Mouse (Mus musculus): ENCODE results near the gene Abcg5. TPM values are rescaled to one million over a fixed set of nuclear protein-coding genes. Genes with fewer than 3 reads are reported as not detected.

The Abcg5 gene
- polyA plus RNA-seq, 1 experiment: not detected

DNA sequence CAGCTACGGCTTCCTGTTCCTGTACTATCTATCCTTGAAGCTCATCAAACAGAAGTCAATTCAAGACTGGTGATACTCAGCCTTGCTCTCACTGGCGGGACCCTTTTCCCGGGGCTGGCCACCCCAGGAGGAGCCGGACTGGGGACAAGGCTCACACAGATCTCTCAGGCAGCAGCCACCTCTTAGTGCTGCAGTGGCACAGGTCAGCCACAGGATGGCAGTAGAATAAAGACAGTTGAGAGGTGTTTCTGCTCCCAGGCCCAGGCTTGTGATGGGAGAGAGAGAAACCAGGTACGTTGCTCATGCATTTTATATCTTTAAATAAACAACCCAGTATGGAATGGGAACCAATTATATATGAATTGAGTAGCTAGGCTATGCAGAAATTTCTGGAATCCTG lies 15.9 kb upstream of the Abcg5 start:
- Histone ChIP-seq H3K36me3 (ENCODE audit: control insufficient read depth, insufficient read depth) (no peaks in the 10 kb centered on the region), H3K27me3 (ENCODE audit: control insufficient read depth, insufficient read depth, insufficient read length) (peaks cover 23% of the 10 kb centered on the region), H3K4me2 (ENCODE audit: low read depth) (no peak overlapping the region), H3K4me3 (no peak overlapping the region), H3K79me2 (ENCODE audit: control insufficient read depth, insufficient read depth) (no peaks in the 10 kb centered on the region), H3ac (ENCODE audit: control insufficient read depth, insufficient read length) (no peak overlapping the region)
- TF ChIP-seq CEBPB (IDR thresholded peaks at IDR 0.05; ENCODE audit: insufficient read depth, poor library complexity, severe bottlenecking) (no peak), MAX (IDR thresholded peaks at IDR 0.05; ENCODE audit: low read depth) (no peak), POLR2A (IDR thresholded peaks at IDR 0.05; ENCODE audit: insufficient read length, low read depth) (no peak), MYOG (IDR thresholded peaks at IDR 0.05; ENCODE audit: control insufficient read depth in 1 of 3, insufficient read depth in 1 of 3, insufficient read length in 2 of 3, low read depth in 2 of 3) (no peak)

DNA sequence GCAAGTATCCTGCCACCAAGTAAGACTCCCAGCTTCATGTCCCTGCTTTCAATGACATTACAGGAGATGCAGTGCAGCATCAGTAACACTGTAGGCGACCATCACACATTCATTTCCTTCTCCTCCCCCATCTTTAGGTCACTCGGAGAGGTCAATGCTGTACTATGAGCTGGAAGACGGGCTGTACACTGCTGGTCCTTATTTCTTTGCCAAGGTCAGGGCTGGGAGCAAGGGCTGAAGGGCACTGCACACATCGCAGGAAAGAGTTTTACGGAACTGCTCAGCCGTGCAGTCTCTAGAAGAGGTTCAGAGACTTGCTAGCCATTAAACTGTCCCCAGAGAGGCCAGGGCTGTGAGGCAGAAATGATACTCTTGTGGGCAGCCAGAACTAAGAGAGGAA lies 13.7 kb upstream of the Abcg5 start:
- Histone ChIP-seq H3K27me3 (ENCODE audit: control insufficient read depth, insufficient read depth, insufficient read length) (peaks cover 23% of the 10 kb centered on the region), H3K4me3 (no peak overlapping the region)
- TF ChIP-seq MAX (IDR thresholded peaks at IDR 0.05; ENCODE audit: low read depth): no peak
- no peak for TF ChIP-seq POLR2A (IDR thresholded peaks at IDR 0.05; ENCODE audit: insufficient read length, low read depth)
- TF ChIP-seq USF1 (IDR thresholded peaks at IDR 0.05; ENCODE audit: low read depth): no peak
- TF ChIP-seq REST (IDR thresholded peaks at IDR 0.05; ENCODE audit: insufficient read depth, insufficient read length): no peak
- TF ChIP-seq CEBPB (IDR thresholded peaks at IDR 0.05; ENCODE audit: insufficient read depth, poor library complexity, severe bottlenecking): no peak
- TF ChIP-seq MYOD1 (IDR thresholded peaks at IDR 0.05; ENCODE audit: control insufficient read depth in 1 of 3, insufficient read length in 2 of 3, low read depth in 2 of 3): no peak

GRCm38 (mm10) chr17:84693741-84694140 lies 10.9 kb upstream of the Abcg5 start:
- TF ChIP-seq USF1 (IDR thresholded peaks at IDR 0.05; ENCODE audit: low read depth): no peak
- TF ChIP-seq MYOD1 (IDR thresholded peaks at IDR 0.05; ENCODE audit: control insufficient read depth in 1 of 3, insufficient read length in 2 of 3, low read depth in 2 of 3): no peak
- no peak for TF ChIP-seq MYOG (IDR thresholded peaks at IDR 0.05; ENCODE audit: control insufficient read depth in 1 of 3, insufficient read depth in 1 of 3, insufficient read length in 2 of 3, low read depth in 2 of 3)
- no peak for TF ChIP-seq POLR2A (IDR thresholded peaks at IDR 0.05; ENCODE audit: insufficient read length, low read depth)
- no peak for TF ChIP-seq CEBPB (IDR thresholded peaks at IDR 0.05; ENCODE audit: insufficient read depth, poor library complexity, severe bottlenecking)
- no peak for TF ChIP-seq TCF3 (IDR thresholded peaks at IDR 0.05; ENCODE audit: insufficient read length, low read depth)
- TF ChIP-seq E2F4 (IDR thresholded peaks at IDR 0.05; ENCODE audit: insufficient read depth): no peak
- no peak for TF ChIP-seq TCF12 (IDR thresholded peaks at IDR 0.05; ENCODE audit: insufficient read depth, poor library complexity, severe bottlenecking)
- no peak for TF ChIP-seq MAX (IDR thresholded peaks at IDR 0.05; ENCODE audit: low read depth)
- no peak for TF ChIP-seq SRF (IDR thresholded peaks at IDR 0.05; ENCODE audit: control insufficient read depth, insufficient read length, low read depth)
- TF ChIP-seq REST (IDR thresholded peaks at IDR 0.05; ENCODE audit: insufficient read depth, insufficient read length): no peak
- TF ChIP-seq POLR2AphosphoS2 (IDR thresholded peaks at IDR 0.05; ENCODE audit: insufficient read length, low read depth): no peak
- Histone ChIP-seq H3K79me2 (ENCODE audit: control insufficient read depth, insufficient read depth) (no peaks in the 10 kb centered on the region), H3K36me3 (ENCODE audit: control insufficient read depth, insufficient read depth) (no peaks in the 10 kb centered on the region), H3K4me2 (ENCODE audit: low read depth) (no peak overlapping the region), H3K4me3 (no peak overlapping the region), H3ac (ENCODE audit: control insufficient read depth, insufficient read length) (no peak overlapping the region), H3K27me3 (ENCODE audit: control insufficient read depth, insufficient read depth, insufficient read length) (peaks cover 23% of the 10 kb centered on the region)

More for the DNA sequence above, 13.7 kb upstream of the Abcg5 start:
- Histone ChIP-seq H3K36me3 (ENCODE audit: control insufficient read depth, insufficient read depth) (no peaks in the 10 kb centered on the region), H3K4me2 (ENCODE audit: low read depth) (no peak overlapping the region), H3ac (ENCODE audit: control insufficient read depth, insufficient read length) (no peak overlapping the region), H3K79me2 (ENCODE audit: control insufficient read depth, insufficient read depth) (no peaks in the 10 kb centered on the region)

DNA sequence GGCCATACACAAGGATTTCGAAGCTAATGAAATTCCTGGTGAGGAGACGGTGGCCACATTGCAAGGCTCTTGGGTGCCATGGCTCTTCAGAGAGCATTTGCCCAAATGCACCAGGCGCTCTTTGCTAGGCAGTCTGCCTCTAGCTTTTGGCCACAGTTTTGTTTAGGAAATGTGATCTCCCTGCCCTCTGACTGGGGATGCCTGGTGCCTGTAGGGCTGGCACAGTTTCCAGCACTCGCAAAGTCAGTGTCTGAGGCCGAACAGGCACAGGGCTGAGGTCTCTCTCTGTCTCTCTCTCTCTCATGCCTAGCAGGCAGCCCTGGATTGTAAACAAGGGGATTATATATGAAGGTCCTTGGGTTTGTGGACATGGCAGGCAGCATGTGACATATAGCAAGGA lies 7.3 kb upstream of the Abcg5 start:
- no peak overlapping the region for H3K4me3 ChIP-seq

DNA sequence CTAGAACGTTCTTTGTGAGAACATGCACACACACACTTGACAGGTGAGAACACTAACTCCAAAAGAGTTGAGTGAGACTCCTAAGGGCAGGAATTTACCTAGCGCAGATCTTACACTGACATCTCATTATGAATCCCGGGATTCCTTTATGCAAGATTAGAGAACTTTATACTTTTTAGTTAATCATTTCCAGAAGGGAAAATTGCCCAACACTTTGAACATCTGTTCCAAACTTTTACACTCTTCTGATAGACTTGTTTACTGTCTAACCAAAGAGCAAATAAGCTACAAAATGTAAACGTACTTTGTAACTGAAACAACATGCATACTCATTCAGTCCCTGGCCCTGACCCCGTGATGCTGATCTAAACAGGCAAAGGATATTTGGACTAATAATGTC lies 6.5 kb upstream of the Abcg5 start:
- H3K36me3 ChIP-seq (ENCODE audit: control insufficient read depth, insufficient read depth): no peaks in the 10 kb centered on the region
- no peak overlapping the region for H3K4me3 ChIP-seq
- no peak for TF ChIP-seq MYOG (IDR thresholded peaks at IDR 0.05; ENCODE audit: control insufficient read depth in 1 of 3, insufficient read depth in 1 of 3, insufficient read length in 2 of 3, low read depth in 2 of 3)
- TF ChIP-seq MYOD1 (IDR thresholded peaks at IDR 0.05; ENCODE audit: control insufficient read depth in 1 of 3, insufficient read length in 2 of 3, low read depth in 2 of 3): no peak
- no peak for TF ChIP-seq SRF (IDR thresholded peaks at IDR 0.05; ENCODE audit: control insufficient read depth, insufficient read length, low read depth)
- TF ChIP-seq POLR2A (IDR thresholded peaks at IDR 0.05; ENCODE audit: insufficient read length, low read depth): no peak
- no peak for TF ChIP-seq MAX (IDR thresholded peaks at IDR 0.05; ENCODE audit: low read depth)
- TF ChIP-seq TCF12 (IDR thresholded peaks at IDR 0.05; ENCODE audit: insufficient read depth, poor library complexity, severe bottlenecking): no peak
- TF ChIP-seq CEBPB (IDR thresholded peaks at IDR 0.05; ENCODE audit: insufficient read depth, poor library complexity, severe bottlenecking): no peak
- no peak for TF ChIP-seq REST (IDR thresholded peaks at IDR 0.05; ENCODE audit: insufficient read depth, insufficient read length)
- TF ChIP-seq TCF3 (IDR thresholded peaks at IDR 0.05; ENCODE audit: insufficient read length, low read depth): no peak
- TF ChIP-seq POLR2AphosphoS2 (IDR thresholded peaks at IDR 0.05; ENCODE audit: insufficient read length, low read depth): no peak
- TF ChIP-seq E2F4 (IDR thresholded peaks at IDR 0.05; ENCODE audit: insufficient read depth): no peak
- TF ChIP-seq USF1 (IDR thresholded peaks at IDR 0.05; ENCODE audit: low read depth): no peak
- no peak overlapping the region for H3ac ChIP-seq (ENCODE audit: control insufficient read depth, insufficient read length)
- H3K27me3 ChIP-seq (ENCODE audit: control insufficient read depth, insufficient read depth, insufficient read length): no peaks in the 10 kb centered on the region
- H3K79me2 ChIP-seq (ENCODE audit: control insufficient read depth, insufficient read depth): no peaks in the 10 kb centered on the region
- H3K4me2 ChIP-seq (ENCODE audit: low read depth): no peak overlapping the region

More for the DNA sequence above, 7.3 kb upstream of the Abcg5 start:
- peaks cover 4% of the 10 kb centered on the region for H3K27me3 ChIP-seq (ENCODE audit: control insufficient read depth, insufficient read depth, insufficient read length)
- H3K4me2 ChIP-seq (ENCODE audit: low read depth): no peak overlapping the region
- no peaks in the 10 kb centered on the region for H3K79me2 ChIP-seq (ENCODE audit: control insufficient read depth, insufficient read depth)
- TF ChIP-seq REST (IDR thresholded peaks at IDR 0.05; ENCODE audit: insufficient read depth, insufficient read length) (no peak), MAX (IDR thresholded peaks at IDR 0.05; ENCODE audit: low read depth) (no peak), TCF3 (IDR thresholded peaks at IDR 0.05; ENCODE audit: insufficient read length, low read depth) (no peak), MYOG (IDR thresholded peaks at IDR 0.05; ENCODE audit: control insufficient read depth in 1 of 3, insufficient read depth in 1 of 3, insufficient read length in 2 of 3, low read depth in 2 of 3) (no peak), POLR2A (IDR thresholded peaks at IDR 0.05; ENCODE audit: insufficient read length, low read depth) (no peak), E2F4 (IDR thresholded peaks at IDR 0.05; ENCODE audit: insufficient read depth) (no peak)
- no peaks in the 10 kb centered on the region for H3K36me3 ChIP-seq (ENCODE audit: control insufficient read depth, insufficient read depth)
- H3ac ChIP-seq (ENCODE audit: control insufficient read depth, insufficient read length): no peak overlapping the region

Measured in myocyte (in vitro differentiated cells).